Mouse (Mus musculus) cerebral cortex, adult 2 months (tissue): ENCODE data around the gene Spryd4.

Source experiments
- WGBS: fragments of 180-500 bp; shearing (Covaris S2); methylation state at CpG from one replicate; pipeline ENCODE4 v1.1.7; 2018; 5-methylcytosine and 5-hydroxymethylcytosine counted together

Gene Spryd4

GRCm38 (mm10) chr10:128187181-128187605 lies 24.4 kb downstream of the Spryd4 start:
- WGBS: 74% methylated on average over 5 of the region's 5 CpGs

GRCm38 (mm10) chr10:128185959-128186358 lies 25.6 kb downstream of the Spryd4 start:
- WGBS: 64% methylated on average over 2 of the region's 2 CpGs

GRCm38 (mm10) chr10:128185277-128185940 lies 26.2 kb downstream of the Spryd4 start:
- WGBS: 80% methylated on average over 6 of the region's 6 CpGs

- 87% methylated on average over 2 of the region's 2 CpGs for WGBS
These were observed 27.3 kb downstream of the Spryd4 start for GRCm38 (mm10) chr10:128184296-128184695.

GRCm38 (mm10) chr10:128179989-128180388 lies 31.6 kb downstream of the Spryd4 start, which contains the start of gene Rbms2:
TSS of gene Rbms2 (minus strand) at chr10:128180297.
- 27% methylated on average over 6 of the region's 6 CpGs for WGBS

- WGBS: 82% methylated on average over 4 of the region's 4 CpGs
These were observed 34.3 kb downstream of the Spryd4 start for GRCm38 (mm10) chr10:128177316-128177715.

- WGBS: 2% methylated on average over 17 of the region's 17 CpGs
These were observed 35.4 kb downstream of the Spryd4 start for GRCm38 (mm10) chr10:128175996-128176755.

- 19% methylated on average over 3 of the region's 3 CpGs for WGBS
These were observed 36.3 kb downstream of the Spryd4 start for GRCm38 (mm10) chr10:128175302-128175701.

- 97% methylated on average over 10 of the region's 10 CpGs for WGBS
These were observed 40.3 kb downstream of the Spryd4 start for GRCm38 (mm10) chr10:128171348-128171747.

- WGBS: 40% methylated on average over 6 of the region's 6 CpGs
These were observed 44.5 kb downstream of the Spryd4 start for GRCm38 (mm10) chr10:128167091-128167490.

GRCm38 (mm10) chr10:128165726-128166125 lies 45.9 kb downstream of the Spryd4 start:
- 89% methylated on average over 3 of the region's 3 CpGs for WGBS
